Mouse (Mus musculus): ENCODE measurements at regions not wholly inside any gene's neighbourhood (a gene's known extent, or its start where the extent isn't known, plus 50 kb on each side); places are given as distances from the start of the nearest gene placed in this dataset.

- H3K4me2 ChIP-seq = no peak overlapping the region
- no peaks in the 10 kb centered on the region for H3K36me3 ChIP-seq
- no peak for ATAC-seq (ENCODE audit: insufficient read depth, low FRiP score, low read depth)
- H3K9me3 ChIP-seq = no peaks in the 10 kb centered on the region
- no peak overlapping the region for H3K4me3 ChIP-seq (replicated peaks)
- no peak overlapping the region for H3K27ac ChIP-seq
- WGBS = 48% methylated on average over 8 of the region's 8 CpGs
- no peaks in the 10 kb centered on the region for H3K4me1 ChIP-seq
- no peaks in the 10 kb centered on the region for H3K27me3 ChIP-seq (replicated peaks)
- no peak overlapping the region for H3K9ac ChIP-seq
Measured at GRCm38 (mm10) chr13:102636032-102636431, 57.3 kb upstream of the Cd180 start.

- no peak overlapping the region for H3K9ac ChIP-seq
- H3K9me3 ChIP-seq = no peaks in the 10 kb centered on the region
- H3K4me2 ChIP-seq = no peak overlapping the region
- no peak for ATAC-seq (ENCODE audit: insufficient read depth, low FRiP score, low read depth)
- WGBS = 31% methylated on average over 5 of the region's 5 CpGs
- no peak overlapping the region for H3K27ac ChIP-seq
- H3K36me3 ChIP-seq = no peaks in the 10 kb centered on the region
- H3K4me3 ChIP-seq (replicated peaks) = no peak overlapping the region
- H3K27me3 ChIP-seq (replicated peaks) = no peaks in the 10 kb centered on the region
- no peaks in the 10 kb centered on the region for H3K4me1 ChIP-seq
Measured at GRCm38 (mm10) chr13:102637059-102637458, 56.3 kb upstream of the Cd180 start.

GRCm38 (mm10) chr13:102639651-102640050 is 53.7 kb upstream of the Cd180 start:
- no peak overlapping the region for H3K4me3 ChIP-seq (replicated peaks)
- H3K4me1 ChIP-seq = no peaks in the 10 kb centered on the region
- no peak overlapping the region for H3K27ac ChIP-seq
- ATAC-seq (ENCODE audit: insufficient read depth, low FRiP score, low read depth) = no peak
- no peak overlapping the region for H3K9ac ChIP-seq
- no peak overlapping the region for H3K4me2 ChIP-seq
- 81% methylated on average over 9 of the region's 9 CpGs for whole genome bisulfite sequencing
- no peaks in the 10 kb centered on the region for H3K9me3 ChIP-seq
- H3K27me3 ChIP-seq (replicated peaks) = no peaks in the 10 kb centered on the region
- H3K36me3 ChIP-seq = no peaks in the 10 kb centered on the region

GRCm38 (mm10) chr13:102640171-102640570 is 53.2 kb upstream of the Cd180 start:
- H3K4me2 ChIP-seq = no peak overlapping the region
- H3K9me3 ChIP-seq = no peaks in the 10 kb centered on the region
- no peak for ATAC-seq (ENCODE audit: insufficient read depth, low FRiP score, low read depth)
- no peaks in the 10 kb centered on the region for H3K36me3 ChIP-seq
- H3K27me3 ChIP-seq (replicated peaks) = no peaks in the 10 kb centered on the region
- 30% methylated on average over 3 of the region's 3 CpGs for WGBS
- H3K4me3 ChIP-seq (replicated peaks) = no peak overlapping the region
- H3K27ac ChIP-seq = no peak overlapping the region
- no peak overlapping the region for H3K9ac ChIP-seq
- no peaks in the 10 kb centered on the region for H3K4me1 ChIP-seq
